Mouse (Mus musculus): ENCODE data around the gene Gm9195. TPM values are rescaled to one million over a fixed set of nuclear protein-coding genes. Genes with fewer than 3 reads are reported as not detected.

Gene Gm9195
- total RNA-seq (2021): not detected
- long read RNA-seq, experiment 1: 0 reads
- long read RNA-seq, experiment 2: 0 reads

GRCm38 (mm10) chr14:72491738-72492137 lies at the start of gene Gm9195:
TSS of gene Gm9195 (minus strand) at chr14:72491838.
- intact Hi-C loops (cut with DNase I): no loop called here

GRCm38 (mm10) chr14:72536392-72537017 lies 44.9 kb upstream of the Gm9195 start:
- intact Hi-C loops (cut with DNase I): no loop called here
- DNase-seq: no peak

More at GRCm38 (mm10) chr14:72491738-72492137, at the start of gene Gm9195:
- no peak for DNase-seq

DNA sequence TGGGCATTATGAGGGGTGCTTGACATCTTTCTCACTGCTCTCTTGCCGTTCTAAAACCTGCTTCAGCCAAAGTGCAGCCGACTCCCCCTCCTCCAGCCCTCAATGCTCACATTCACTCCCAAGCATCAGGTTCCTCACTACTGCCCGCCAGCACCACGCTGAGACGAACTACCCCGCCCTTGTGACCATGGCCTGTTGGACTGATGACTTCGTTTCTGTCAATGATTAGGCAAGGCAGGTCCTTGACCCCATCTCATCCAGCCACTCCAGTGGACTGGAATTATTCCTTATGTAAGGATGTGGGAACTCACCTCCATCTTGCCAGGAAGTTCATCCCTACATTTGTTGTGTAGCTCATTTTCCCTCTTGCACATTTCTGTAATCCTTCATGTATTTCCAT lies 42.2 kb upstream of the Gm9195 start:
- intact Hi-C loops (cut with DNase I): no loop called here

DNA sequence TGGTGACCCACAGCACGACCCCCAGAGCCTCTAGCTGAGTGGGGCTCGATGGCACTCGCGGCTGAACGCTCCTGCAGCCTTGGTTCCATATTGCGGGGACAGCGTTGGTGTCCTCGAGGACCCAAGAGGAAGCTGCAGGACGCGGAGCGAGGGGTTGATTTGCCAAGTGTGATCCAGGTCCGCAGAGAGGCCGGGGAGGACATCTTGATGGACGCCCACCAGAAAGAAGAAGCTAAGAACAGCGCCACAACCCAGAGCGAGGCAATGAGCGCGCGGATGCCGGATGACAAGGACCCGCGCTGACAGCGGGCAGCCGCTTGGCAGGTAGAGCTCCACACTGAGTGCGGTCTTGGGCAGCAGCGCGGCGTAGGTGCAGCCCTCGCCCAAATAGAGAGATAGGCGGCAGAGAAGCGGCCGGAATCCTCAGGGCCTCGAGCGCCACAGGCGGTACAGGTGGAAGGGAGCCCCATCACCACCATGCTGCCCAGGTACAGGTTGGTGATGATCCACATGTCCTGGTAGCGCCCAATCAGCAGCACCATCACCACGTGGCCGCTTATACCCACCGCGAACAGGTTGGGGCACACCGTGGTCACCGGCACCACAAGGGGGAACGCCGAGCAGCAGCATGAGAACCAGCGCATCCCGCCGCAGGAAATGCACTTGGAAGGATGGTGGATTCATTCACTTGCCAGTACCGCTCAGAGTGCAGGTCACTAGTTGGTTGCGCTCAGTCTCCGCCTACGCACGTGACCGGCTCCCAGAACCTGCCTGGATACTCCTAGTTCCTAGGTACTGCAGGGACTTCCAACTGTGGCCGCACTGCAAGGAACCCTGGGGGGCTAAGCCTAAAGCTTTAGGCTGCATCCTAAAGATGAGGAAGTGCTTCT lies 40.6 kb upstream of the Gm9195 start:
- no peak for DNase-seq
- intact Hi-C loops (cut with DNase I): no loop called here

More for the DNA sequence above, 42.2 kb upstream of the Gm9195 start:
- no peak for DNase-seq

DNA sequence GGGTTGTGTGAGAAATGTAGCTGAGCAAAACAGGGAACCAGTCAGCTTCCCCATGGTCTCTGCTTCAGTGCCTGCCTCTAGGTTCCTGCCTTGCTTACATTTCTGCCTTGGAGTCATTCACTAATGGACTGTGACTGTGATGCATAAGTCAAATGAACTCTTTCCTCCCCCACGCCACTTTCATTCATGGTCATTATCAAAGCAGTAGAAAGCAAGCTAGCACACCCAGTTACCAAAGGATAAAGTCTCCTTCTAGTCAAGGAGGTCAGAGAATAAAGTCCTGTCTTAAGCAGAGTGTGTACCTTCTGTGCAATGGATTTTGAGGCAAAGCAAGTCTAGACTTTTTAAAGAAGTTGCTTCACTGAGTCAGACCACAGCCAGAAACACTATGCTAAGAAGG lies 35.5 kb upstream of the Gm9195 start:
- intact Hi-C loops (cut with DNase I): no loop called here
- no peak for DNase-seq

- intact Hi-C loops (cut with DNase I): no loop called here
- no peak for DNase-seq
These were observed 27.9 kb upstream of the Gm9195 start for GRCm38 (mm10) chr14:72519561-72519960.

- no peak for DNase-seq
- intact Hi-C loops (cut with DNase I): no loop called here
These were observed 27.1 kb upstream of the Gm9195 start for GRCm38 (mm10) chr14:72518786-72519185.

- intact Hi-C loops (cut with DNase I): no loop called here
- no peak for DNase-seq
These were observed 24.7 kb upstream of the Gm9195 start for GRCm38 (mm10) chr14:72516376-72516775.

GRCm38 (mm10) chr14:72506723-72507420 lies 15.2 kb upstream of the Gm9195 start:
- DNase-seq: no peak
- intact Hi-C loops (cut with DNase I): no loop called here

- intact Hi-C loops (cut with DNase I): no loop called here
- no peak for DNase-seq
These were observed 14.5 kb upstream of the Gm9195 start for GRCm38 (mm10) chr14:72506018-72506722.

DNA sequence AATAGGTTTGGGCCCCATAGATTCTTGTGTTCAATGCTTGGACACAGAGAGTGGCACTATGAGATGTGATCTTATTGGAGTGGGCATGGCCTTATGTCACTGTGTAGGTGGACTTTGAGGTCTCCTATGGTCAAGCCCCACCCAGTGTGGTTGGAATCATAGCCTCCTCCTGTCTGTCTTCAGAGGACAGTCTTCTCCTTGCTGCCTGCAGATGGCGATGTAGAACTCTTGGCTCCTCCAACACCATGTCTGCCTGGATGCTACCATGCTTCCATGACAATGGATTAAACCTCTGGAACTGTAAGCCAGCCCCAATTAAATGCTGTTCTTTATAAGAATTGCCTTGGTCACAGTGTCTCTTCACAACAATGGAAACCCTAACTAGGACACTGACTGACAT lies 13.3 kb upstream of the Gm9195 start:
- intact Hi-C loops (cut with DNase I): no loop called here
- DNase-seq: no peak

- intact Hi-C loops (cut with DNase I): no loop called here
These were observed 11.6 kb upstream of the Gm9195 start for GRCm38 (mm10) chr14:72503241-72503640.

GRCm38 (mm10) chr14:72493775-72494174 lies 2.1 kb upstream of the Gm9195 start:
- intact Hi-C loops (cut with DNase I): no loop called here
- DNase-seq: no peak

More at GRCm38 (mm10) chr14:72503241-72503640, 11.6 kb upstream of the Gm9195 start:
- no peak for DNase-seq

- intact Hi-C loops (cut with DNase I): no loop called here
- DNase-seq: no peak
These were observed 1.3 kb downstream of the Gm9195 start for GRCm38 (mm10) chr14:72490367-72490766.

DNA sequence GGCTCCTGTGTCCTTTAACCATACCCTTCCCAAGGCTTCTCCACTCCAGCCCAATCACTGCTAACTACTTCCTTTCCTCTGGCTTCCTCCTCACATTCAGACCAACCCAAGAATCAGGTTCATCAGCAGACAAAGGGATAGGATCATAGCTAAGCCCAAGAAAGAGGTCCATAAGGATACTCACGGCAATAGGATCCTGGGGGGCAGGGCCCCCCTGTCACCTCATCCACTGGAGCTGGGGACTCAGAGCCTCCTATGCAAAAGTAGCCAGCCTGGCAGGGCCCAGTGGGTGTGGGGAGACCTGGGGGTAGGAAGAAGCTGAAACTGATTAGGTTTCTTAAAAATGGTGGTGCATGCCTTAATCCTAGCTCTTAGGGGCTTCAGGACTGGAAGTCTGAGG lies 17.1 kb downstream of the Gm9195 start:
- intact Hi-C loops (cut with DNase I): no loop called here
- no peak for DNase-seq

- intact Hi-C loops (cut with DNase I): no loop called here
These were observed 23.2 kb downstream of the Gm9195 start for GRCm38 (mm10) chr14:72468429-72468828.

GRCm38 (mm10) chr14:72466384-72466783 lies 25.3 kb downstream of the Gm9195 start:
- no peak for DNase-seq
- intact Hi-C loops (cut with DNase I): no loop called here

More at GRCm38 (mm10) chr14:72468429-72468828, 23.2 kb downstream of the Gm9195 start:
- no peak for DNase-seq

DNA sequence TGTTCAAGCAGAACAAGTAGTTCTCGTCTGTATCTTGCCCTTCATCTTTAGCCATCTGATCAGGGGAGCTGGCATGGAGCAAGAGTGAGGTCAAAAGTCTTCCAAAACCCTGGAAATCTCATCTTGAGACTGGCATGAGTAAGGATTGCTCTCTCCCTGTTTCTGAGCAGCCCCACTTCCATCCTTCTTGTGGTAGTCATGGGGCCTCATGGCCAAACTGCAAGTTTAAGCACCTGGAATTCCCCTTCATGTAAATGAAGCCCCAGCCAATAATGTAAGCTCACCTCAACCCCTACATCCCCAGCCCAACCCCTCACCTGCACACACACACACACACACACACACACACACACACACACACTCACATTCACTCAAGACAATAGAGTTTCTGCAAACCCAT lies 30.0 kb downstream of the Gm9195 start:
- intact Hi-C loops (cut with DNase I): no loop called here

DNA sequence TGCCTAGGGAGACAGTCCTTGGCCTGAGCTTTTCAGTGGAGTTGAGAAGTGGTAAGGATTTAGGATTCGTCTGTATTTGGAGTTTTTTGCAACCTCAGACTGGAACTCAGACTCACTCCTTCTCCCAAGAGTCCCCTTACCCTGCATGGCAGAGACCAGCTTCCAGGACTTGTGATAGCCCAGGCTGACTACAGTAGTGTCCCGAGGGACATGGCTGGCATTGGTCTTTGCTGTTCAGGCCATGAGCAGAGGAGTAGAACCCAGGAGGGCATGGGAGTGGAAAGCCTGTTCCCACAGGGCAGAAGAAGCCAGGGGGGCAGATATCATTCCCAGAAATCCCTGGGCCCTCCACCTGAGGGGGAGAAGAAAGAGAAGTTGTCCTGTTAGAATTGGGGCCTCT lies 31.3 kb downstream of the Gm9195 start:
- no peak for DNase-seq
- intact Hi-C loops (cut with DNase I): no loop called here

More for the DNA sequence above, 30.0 kb downstream of the Gm9195 start:
- no peak for DNase-seq

GRCm38 (mm10) chr14:72458930-72459329 lies 32.7 kb downstream of the Gm9195 start:
- intact Hi-C loops (cut with DNase I): no loop called here
- no peak for DNase-seq
